Mouse (Mus musculus) duodenum, adult 2 months (tissue): Measurements from ENCODE around the gene Mvd. TPM values are rescaled to one million over a fixed set of nuclear protein-coding genes. Genes with fewer than 3 reads are reported as not detected.

Experiments used
- polyA plus RNA-seq: library from polyadenylated mRNA; depleted of rRNA; stranded (reverse); fragments of >200 nt; gene quantifications from 2 replicates; pipeline ENCODE4 v1.2.3, GENCODE M21; 2012; ENCODE audit warnings: low replicate concordance; rRNA removed

Mvd gene
- polyA plus RNA-seq: 24.1 and 33.2 TPM in 2 replicates

GRCm38 (mm10) chr8:122443262-122444006 is at the start of gene Mvd:
Mvd (minus strand) TSS chr8:122443422.

DNA sequence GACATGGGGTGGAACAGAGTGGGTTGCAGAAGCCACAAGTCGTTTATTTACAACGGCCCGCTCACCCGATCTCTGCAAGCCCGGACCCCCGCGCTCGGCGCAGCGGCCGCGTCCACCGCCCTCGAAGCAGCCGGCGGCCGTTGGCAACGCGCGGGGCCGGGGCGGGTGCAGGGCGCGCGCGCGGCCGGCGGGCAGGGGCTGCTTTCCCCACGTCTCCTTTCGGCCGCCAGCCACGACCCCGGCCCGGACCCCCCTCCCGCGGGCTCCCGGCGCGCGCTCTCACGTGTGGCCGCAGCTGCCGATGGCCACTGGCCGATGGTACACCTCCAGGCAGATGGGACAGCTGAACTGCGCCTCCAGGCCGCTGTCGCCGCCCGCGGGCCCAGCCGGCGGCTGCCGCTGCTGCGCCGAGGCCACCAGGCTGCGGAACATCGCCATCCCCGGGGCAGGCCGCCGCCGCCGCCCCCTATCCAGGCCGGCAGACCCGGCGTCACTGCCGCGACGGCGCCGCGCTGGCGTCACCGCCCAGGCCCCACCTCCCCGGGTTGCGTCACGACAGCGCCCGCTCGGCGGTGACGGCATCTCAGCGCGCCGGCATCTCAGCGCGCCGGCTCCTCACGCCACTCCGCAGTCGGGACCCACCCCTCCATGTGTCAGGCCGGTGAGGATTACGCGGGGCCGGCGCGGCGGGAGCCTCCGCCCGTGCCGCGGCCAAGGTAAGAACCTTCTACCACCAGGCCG is 32.5 kb upstream of the Mvd start, which contains the start of the genes Rnf166 and Ctu2:
TSS of gene Rnf166 (minus strand) at position 485 of the 741 bp plus-strand sequence.
TSS of gene Ctu2 (plus strand) at position 564 of the 741 bp plus-strand sequence.

GRCm38 (mm10) chr8:122460524-122461472 is 17.6 kb upstream of the Mvd start, which contains the start of gene Snai3:
Snai3 (minus strand) TSS chr8:122460733.

DNA sequence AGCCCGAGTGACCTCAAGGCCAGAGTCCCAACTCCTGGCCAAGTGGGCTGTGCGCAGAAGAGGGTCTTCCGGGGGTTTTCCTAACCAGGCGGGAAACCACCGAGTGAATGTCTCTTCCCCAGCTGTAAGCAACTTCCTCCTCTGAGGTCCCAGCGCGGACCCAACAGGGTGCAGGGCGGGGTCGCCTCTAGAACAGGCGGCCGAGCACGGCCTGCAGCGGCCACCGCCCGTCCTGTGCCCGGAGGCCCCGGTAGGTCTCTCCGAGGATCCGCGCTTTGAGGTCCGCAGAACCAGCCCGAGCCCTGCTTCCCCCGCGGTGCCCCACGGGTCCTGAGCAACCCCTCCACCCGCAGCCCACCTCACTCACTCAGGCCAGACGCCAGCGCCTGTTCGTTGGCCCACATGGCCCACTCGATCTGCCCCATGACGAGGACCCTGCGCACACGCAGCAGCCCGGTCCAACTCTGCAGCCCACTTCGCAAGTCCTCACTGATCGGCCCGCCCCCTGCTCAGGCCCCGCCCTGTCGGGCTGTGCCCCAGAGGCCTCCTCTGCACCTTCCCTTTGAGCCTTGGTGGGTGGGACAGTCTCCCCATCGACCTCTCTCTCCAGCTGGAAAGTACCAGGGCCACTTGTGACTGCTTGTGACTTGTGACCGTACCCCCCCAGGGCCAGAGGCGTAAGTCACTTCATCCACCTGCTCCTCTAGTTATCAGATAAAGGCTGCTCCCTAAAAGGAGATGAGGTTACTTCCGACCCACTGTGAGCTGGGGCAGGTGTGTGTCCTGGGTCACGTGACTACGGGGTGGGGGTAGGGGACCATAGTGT is 10.6 kb downstream of the Mvd start, which contains the start of gene Cyba:
TSS of gene Cyba (minus strand) at position 488 of the 826 bp plus-strand sequence.

GRCm38 (mm10) chr8:122421376-122422070 is 21.7 kb downstream of the Mvd start, which contains the start of gene Il17c:
Il17c (plus strand) TSS chr8:122422020.

Other genes starting within 250 kb of the Mvd start
- 212 and 254 TPM in 2 replicates for gene Zfpm1, start 161.3 kb downstream of the Mvd start, polyA plus RNA-seq
- not detected in 2 replicates for gene Trhr2, start 82.7 kb downstream of the Mvd start, polyA plus RNA-seq
- 21.8 and 28.0 TPM in 2 replicates for gene Zc3h18, start 66.8 kb downstream of the Mvd start, polyA plus RNA-seq
- 0.27 TPM in 1 of 2 replicates, not detected in the other for gene Il17c, start 21.4 kb downstream of the Mvd start, polyA plus RNA-seq
- 176 and 337 TPM in 2 replicates for gene Cyba, start 10.5 kb downstream of the Mvd start, polyA plus RNA-seq
- gene Snai3, start 17.3 kb upstream of the Mvd start, polyA plus RNA-seq: 2.4 and 3.5 TPM in 2 replicates
- 46.6 and 51.2 TPM in 2 replicates for gene Rnf166, start 32.6 kb upstream of the Mvd start, polyA plus RNA-seq
- 30.8 and 32.0 TPM in 2 replicates for gene Ctu2, start 32.7 kb upstream of the Mvd start, polyA plus RNA-seq
- 22.7 and 28.7 TPM in 2 replicates for gene Piezo1, start 107.9 kb upstream of the Mvd start, polyA plus RNA-seq
- gene Cdt1, start 124.6 kb upstream of the Mvd start, polyA plus RNA-seq: 47.8 and 130 TPM in 2 replicates
- gene Aprt, start 133.5 kb upstream of the Mvd start, polyA plus RNA-seq: 696 and 873 TPM in 2 replicates
- gene Galns, start 168.0 kb upstream of the Mvd start, polyA plus RNA-seq: 13.8 and 23.3 TPM in 2 replicates
- gene Trappc2l, start 168.2 kb upstream of the Mvd start, polyA plus RNA-seq: 150 and 176 TPM in 2 replicates
- gene Pabpn1l, start 179.3 kb upstream of the Mvd start, polyA plus RNA-seq: 0.21 TPM in 1 of 2 replicates, not detected in the other